Mouse (Mus musculus) spleen, adult 12 weeks (tissue): ENCODE data around the gene Fam3c.
"Not testable (repeated sequence)": the region's sequence is repeated elsewhere in the genome, so short reads cannot be mapped to it uniquely, and the experiment has no call there.

Experiments
- DNase-seq: peaks from one replicate; pipeline ENCODE4 v3.0.0; 2022; ENCODE audit warnings: low spot score

The Fam3c gene

GRCm38 (mm10) chr6:22292056-22292455 is 64.0 kb downstream of the Fam3c start:
- no peak for DNase-seq

- DNase-seq = no peak
These were observed 65.3 kb downstream of the Fam3c start for GRCm38 (mm10) chr6:22290790-22291189.

DNA sequence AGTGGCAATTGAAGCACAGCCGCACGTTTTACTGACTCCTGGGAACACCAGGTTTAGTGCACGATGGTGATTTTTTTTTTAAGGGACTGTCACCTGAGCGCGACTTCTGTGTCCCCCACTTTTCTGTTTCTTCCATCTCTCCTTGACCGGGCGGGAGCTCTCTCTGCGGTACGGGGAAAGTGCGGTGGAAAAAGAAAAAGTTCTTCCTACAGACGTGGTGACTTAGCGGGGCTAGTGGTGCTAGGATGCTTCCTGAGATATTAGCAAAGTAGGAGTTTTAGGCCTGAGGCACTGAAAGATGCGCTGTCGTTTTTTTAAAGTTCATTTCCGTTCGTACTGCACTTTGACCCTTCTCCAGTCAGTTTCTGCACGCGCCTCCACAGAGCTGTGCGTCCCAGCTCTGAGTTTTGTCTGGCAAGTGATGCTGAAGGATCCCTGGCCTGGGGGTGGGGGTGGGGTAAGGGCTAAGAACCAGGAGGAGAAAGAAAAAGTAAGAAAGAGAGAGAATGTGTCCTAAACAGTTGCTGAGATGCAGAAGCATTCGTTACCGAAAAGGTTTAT is 66.5 kb downstream of the Fam3c start:
- no peak for DNase-seq

- DNase-seq = no peak
These were observed 67.1 kb downstream of the Fam3c start for GRCm38 (mm10) chr6:22288737-22289460.

DNA sequence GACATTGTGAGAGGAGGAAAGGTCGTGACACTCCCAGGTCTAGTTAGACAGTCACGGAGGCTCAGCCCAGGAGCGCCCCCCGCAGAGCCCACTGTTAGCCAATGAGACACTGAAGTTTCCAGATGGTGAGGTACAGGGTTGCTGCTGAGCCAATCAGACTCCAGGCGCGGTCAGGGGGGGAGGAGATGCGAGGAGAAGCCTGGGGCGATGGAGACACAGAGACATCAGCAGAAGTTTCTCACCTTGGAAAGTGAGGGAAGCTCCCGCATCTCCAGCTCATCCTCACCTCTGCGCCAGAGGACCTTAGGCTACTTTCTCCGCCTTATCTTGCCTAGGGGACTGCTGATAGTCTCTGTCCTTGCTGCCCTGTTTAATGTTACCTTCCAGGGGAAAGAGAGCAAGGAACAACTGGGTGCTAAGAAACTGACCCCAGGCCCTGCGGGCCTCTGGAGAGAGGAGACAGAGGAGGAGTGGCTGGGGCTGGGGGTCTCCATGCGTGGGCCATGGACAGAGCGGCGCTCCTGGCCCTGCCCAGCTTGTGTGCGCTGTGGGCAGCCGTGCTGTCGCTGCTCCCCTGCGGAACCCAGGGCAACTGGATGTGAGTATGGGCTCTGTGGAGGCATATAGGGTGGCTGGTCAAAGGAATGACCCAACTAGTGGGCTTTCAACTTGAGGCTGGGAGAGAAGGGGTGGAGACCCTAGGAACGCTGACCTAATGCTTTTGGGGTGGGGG is 67.9 kb downstream of the Fam3c start, which contains the start of gene Wnt16:
Wnt16 (plus strand) TSS at position 224 of the 733 bp plus-strand sequence.
- DNase-seq = no peak

DNA sequence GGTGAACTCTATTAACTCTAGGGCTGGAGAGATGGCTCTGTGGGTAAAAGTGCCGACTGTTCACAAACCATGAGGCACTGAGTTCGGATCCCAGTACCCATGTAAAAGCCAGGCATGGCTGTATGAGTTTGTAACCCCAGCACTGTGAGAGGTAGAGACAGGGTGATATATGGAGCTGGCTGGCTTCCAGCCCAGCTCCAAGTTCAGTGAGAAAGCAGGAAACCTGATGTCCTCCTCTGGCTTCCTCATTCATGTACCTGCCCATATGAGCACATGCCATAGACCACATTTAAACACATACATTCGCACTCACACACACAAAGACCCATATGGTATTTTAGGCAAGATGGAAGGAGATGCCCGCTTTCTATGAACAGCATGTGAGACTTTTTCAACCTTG is 73.6 kb downstream of the Fam3c start:
- no peak for DNase-seq

DNA sequence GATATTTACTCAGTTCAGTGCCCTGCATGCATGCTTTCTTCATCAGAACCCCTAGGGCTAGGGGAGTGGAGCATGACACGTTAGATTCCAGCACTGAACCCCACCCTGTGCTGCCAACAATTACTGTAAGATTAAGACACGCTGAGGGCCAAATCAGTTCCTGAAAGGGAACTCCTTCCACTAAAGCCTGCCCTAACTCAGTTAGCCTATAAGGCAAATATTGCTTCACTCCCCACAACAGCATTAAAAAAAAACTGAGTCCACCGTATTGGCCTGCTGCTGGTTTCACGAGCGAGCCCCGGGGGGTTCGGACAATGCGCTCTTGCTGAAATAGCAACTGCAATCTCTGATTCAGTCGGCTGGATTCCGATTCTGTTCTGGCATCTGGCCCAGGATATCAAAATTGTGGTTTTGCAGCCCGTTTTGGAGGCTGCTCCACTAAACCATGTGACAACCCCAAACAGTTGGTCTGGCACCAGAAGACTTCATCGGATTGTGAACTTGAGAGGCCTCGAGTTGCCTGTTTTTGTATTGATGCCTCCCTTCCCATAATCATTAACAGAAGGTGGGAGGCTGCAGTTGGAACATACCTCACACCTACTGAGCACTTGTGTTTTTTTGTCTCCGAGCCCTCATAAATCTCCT is 75.7 kb downstream of the Fam3c start:
- no peak for DNase-seq

DNA sequence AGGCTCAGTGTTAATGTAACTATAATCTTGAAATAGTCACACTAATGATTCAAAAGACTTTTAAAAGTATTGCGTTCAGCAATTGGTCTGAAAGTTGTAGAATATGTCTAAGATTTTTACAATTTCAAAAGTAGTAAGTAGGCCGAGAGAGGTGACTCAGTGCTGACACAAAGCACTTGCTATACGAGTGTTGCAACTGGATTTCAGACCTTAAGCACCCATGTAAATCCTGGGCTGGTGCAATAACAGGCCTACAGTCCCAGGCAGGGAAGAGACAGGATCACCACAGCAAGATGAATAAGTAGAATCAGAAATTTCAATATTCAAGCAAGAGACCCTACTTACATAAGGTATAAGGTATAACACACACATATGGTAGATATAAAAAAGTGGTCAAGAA is 78.1 kb downstream of the Fam3c start:
- no peak for DNase-seq

DNA sequence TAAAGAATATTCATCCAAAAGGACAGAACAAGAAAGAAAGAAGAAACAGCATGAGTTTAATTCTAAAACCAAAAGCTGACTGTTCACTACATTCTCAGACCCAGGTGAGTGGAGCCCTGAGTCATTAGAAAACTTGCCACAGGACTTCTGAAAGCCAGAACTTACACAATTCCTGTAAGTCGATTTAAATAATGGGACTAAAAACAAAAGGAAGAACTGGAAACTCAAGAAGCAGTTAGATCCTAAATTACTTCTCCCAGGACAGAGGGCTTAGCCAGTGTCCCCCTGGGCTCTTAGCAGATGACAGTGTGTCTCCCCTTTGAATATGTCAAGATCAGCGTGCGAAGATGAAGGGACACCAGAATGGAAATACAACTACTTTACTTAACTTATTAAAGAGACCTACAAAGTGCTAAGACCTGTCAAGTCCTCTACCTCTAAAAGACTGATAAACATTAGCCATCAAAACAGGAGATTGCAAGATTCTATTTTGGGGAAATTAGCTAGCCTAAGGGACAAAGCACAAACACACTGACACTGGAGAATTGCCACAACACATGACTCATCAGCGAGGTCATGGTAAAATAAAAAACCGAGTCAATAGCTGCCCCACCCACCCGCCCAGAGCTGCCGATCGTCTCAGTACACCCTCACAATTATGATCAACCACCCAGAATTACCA is 86.1 kb downstream of the Fam3c start:
- no peak for DNase-seq

GRCm38 (mm10) chr6:22268677-22269076 is 87.4 kb downstream of the Fam3c start:
- no peak for DNase-seq

DNA sequence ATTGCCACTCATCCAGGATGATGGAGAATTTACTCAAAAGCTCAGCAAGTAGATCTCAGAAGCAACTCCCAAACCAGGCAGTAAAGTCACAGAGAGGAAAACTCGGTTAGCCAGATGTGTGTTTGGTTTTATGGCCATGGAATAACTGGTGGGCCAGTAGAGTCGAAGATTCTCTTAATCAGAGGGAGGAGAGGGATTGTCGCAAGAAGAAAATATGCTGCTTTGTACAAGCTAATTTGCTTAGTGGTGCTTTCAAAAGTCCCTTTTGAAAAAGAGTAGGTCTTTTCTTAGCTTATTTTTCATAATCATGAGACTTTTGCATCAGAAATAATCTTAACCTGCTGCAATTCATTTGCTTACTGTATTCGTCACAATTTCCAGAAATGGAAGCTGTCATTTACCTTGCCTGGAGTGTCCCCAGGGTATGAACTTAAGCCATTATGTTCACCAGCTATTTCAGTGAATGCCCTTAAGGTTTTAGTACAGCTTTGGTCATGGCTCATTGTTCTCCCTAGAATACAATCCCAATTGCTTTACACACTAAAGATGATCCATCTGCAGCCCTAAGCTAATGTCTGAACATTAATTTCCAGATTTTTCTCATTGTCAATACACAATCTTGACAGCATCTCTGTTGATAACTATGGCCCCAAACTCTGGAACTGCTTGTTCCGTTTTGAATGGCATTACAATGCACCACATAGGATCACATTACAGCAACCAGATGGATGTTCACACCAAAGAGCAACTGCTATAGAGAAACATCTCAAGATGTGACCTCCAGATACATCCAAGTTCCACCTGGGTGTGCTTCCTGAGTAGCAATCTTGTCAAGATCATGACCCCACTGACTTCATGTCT is 88.0 kb downstream of the Fam3c start:
- DNase-seq = no peak

GRCm38 (mm10) chr6:22266018-22266417 is 90.0 kb downstream of the Fam3c start:
- no peak for DNase-seq

GRCm38 (mm10) chr6:22264094-22264493 is 91.9 kb downstream of the Fam3c start:
- DNase-seq = not testable (repeated sequence)

- DNase-seq = no peak
These were observed 93.5 kb downstream of the Fam3c start for GRCm38 (mm10) chr6:22262519-22262918.

GRCm38 (mm10) chr6:22258784-22259183 is 97.3 kb downstream of the Fam3c start:
- no peak for DNase-seq
